Mouse (Mus musculus): ENCODE data around the gene Cacnb4. TPM values are rescaled to one million over a fixed set of nuclear protein-coding genes. Genes with fewer than 3 reads are reported as not detected.

Cacnb4 gene
- total and polyA plus RNA-seq, 2 experiments from 2014 or later: 12.5 to 13.3 TPM

GRCm38 (mm10) chr2:52632880-52633279, 43.8 kb downstream of the Cacnb4 start:
- Histone ChIP-seq H3K27me3 (ENCODE audit: insufficient read depth, low read length) (no peaks in the 10 kb centered on the region; the same call in 1 of the 2 replicates), H3K36me3 (ENCODE audit: insufficient read depth, low read length) (no peaks in the 10 kb centered on the region), H3K4me1 (ENCODE audit: insufficient read depth, low read length) (no peaks in the 10 kb centered on the region), H3K9ac (replicated peaks; ENCODE audit: low read length, poor library complexity, severe bottlenecking) (no peak overlapping the region), H3K4me2 (ENCODE audit: low read depth, low read length, poor library complexity, severe bottlenecking) (no peak overlapping the region), H3K9me3 (ENCODE audit: low read length) (no peaks in the 10 kb centered on the region), H3K27ac (ENCODE audit: low read depth, low read length) (no peak overlapping the region), H3K4me3 (ENCODE audit: low read depth, low read length) (no peak overlapping the region)
- ATAC-seq (ENCODE audit: low FRiP score) (0 out of 2 replicates have a peak, but pooled peaks have one; percentile 41), DNase-seq (ENCODE audit: low spot score) (peak; percentile 69)
- 12% methylated on average over 7 of the region's 7 CpGs for WGBS
- TF ChIP-seq CTCF (IDR thresholded peaks at IDR 0.05): peak; percentile 76

- 79% methylated on average over 4 of the region's 4 CpGs for WGBS
- H3K4me1 ChIP-seq (ENCODE audit: insufficient read depth, low read length): no peaks in the 10 kb centered on the region; the same call in 1 of the 2 replicates
- no peak overlapping the region for H3K4me3 ChIP-seq (ENCODE audit: low read depth, low read length)
- DNase-seq (ENCODE audit: low spot score): no peak
- no peak overlapping the region for H3K9ac ChIP-seq (replicated peaks; ENCODE audit: low read length, poor library complexity, severe bottlenecking)
- H3K27me3 ChIP-seq (ENCODE audit: insufficient read depth, low read length): no peaks in the 10 kb centered on the region
- no peak for ATAC-seq (ENCODE audit: low FRiP score)
- H3K4me2 ChIP-seq (ENCODE audit: low read depth, low read length, poor library complexity, severe bottlenecking): no peak overlapping the region
- TF ChIP-seq CTCF (IDR thresholded peaks at IDR 0.05): no peak
- H3K36me3 ChIP-seq (ENCODE audit: insufficient read depth, low read length): no peaks in the 10 kb centered on the region
- no peaks in the 10 kb centered on the region for H3K9me3 ChIP-seq (ENCODE audit: low read length)
- no peak overlapping the region for H3K27ac ChIP-seq (ENCODE audit: low read depth, low read length)
These were observed 48.4 kb downstream of the Cacnb4 start for GRCm38 (mm10) chr2:52628186-52628585.

GRCm38 (mm10) chr2:52626266-52626665, 50.4 kb downstream of the Cacnb4 start:
- Histone ChIP-seq H3K4me2 (ENCODE audit: low read depth, low read length, poor library complexity, severe bottlenecking) (no peak overlapping the region), H3K27ac (ENCODE audit: low read depth, low read length) (no peak overlapping the region), H3K4me3 (ENCODE audit: low read depth, low read length) (no peak overlapping the region), H3K9ac (replicated peaks; ENCODE audit: low read length, poor library complexity, severe bottlenecking) (no peak overlapping the region), H3K4me1 (ENCODE audit: insufficient read depth, low read length) (no peaks in the 10 kb centered on the region; the same call in 1 of the 2 replicates), H3K27me3 (ENCODE audit: insufficient read depth, low read length) (no peaks in the 10 kb centered on the region), H3K9me3 (ENCODE audit: low read length) (no peaks in the 10 kb centered on the region), H3K36me3 (ENCODE audit: insufficient read depth, low read length) (no peaks in the 10 kb centered on the region)
- ATAC-seq (ENCODE audit: low FRiP score) (no peak), DNase-seq (ENCODE audit: low spot score) (no peak)
- no peak for TF ChIP-seq CTCF (IDR thresholded peaks at IDR 0.05)
- 90% methylated on average over 3 of the region's 3 CpGs for WGBS

GRCm38 (mm10) chr2:52625731-52626130, 50.9 kb downstream of the Cacnb4 start:
- WGBS: 84% methylated on average over 6 of the region's 6 CpGs
- no peak overlapping the region for H3K9ac ChIP-seq (replicated peaks; ENCODE audit: low read length, poor library complexity, severe bottlenecking)
- H3K4me2 ChIP-seq (ENCODE audit: low read depth, low read length, poor library complexity, severe bottlenecking): no peak overlapping the region
- no peak overlapping the region for H3K4me3 ChIP-seq (ENCODE audit: low read depth, low read length)
- no peaks in the 10 kb centered on the region for H3K27me3 ChIP-seq (ENCODE audit: insufficient read depth, low read length)
- no peaks in the 10 kb centered on the region for H3K36me3 ChIP-seq (ENCODE audit: insufficient read depth, low read length)
- DNase-seq (ENCODE audit: low spot score): no peak
- no peak for TF ChIP-seq CTCF (IDR thresholded peaks at IDR 0.05)
- H3K4me1 ChIP-seq (ENCODE audit: insufficient read depth, low read length): no peaks in the 10 kb centered on the region; the same call in 1 of the 2 replicates
- ATAC-seq (ENCODE audit: low FRiP score): no peak
- no peak overlapping the region for H3K27ac ChIP-seq (ENCODE audit: low read depth, low read length)
- H3K9me3 ChIP-seq (ENCODE audit: low read length): no peaks in the 10 kb centered on the region

- Histone ChIP-seq H3K9ac (replicated peaks; ENCODE audit: low read length, poor library complexity, severe bottlenecking) (no peak overlapping the region), H3K36me3 (ENCODE audit: insufficient read depth, low read length) (no peaks in the 10 kb centered on the region), H3K9me3 (ENCODE audit: low read length) (no peaks in the 10 kb centered on the region), H3K27ac (ENCODE audit: low read depth, low read length) (peak overlapping the region; percentile 2; the same call in 1 of the 2 replicates), H3K4me1 (ENCODE audit: insufficient read depth, low read length) (no peaks in the 10 kb centered on the region; the same call in 1 of the 2 replicates), H3K27me3 (ENCODE audit: insufficient read depth, low read length) (no peaks in the 10 kb centered on the region), H3K4me3 (ENCODE audit: low read depth, low read length) (no peak overlapping the region), H3K4me2 (ENCODE audit: low read depth, low read length, poor library complexity, severe bottlenecking) (no peak overlapping the region)
- ATAC-seq (ENCODE audit: low FRiP score) (peak; percentile 63), DNase-seq (ENCODE audit: low spot score) (peak; percentile 43)
- TF ChIP-seq CTCF (IDR thresholded peaks at IDR 0.05): no peak
- 33% methylated on average over 7 of the region's 7 CpGs for WGBS
These were observed 52.7 kb downstream of the Cacnb4 start for GRCm38 (mm10) chr2:52623921-52624404.

GRCm38 (mm10) chr2:52623461-52623860, 53.2 kb downstream of the Cacnb4 start:
- ATAC-seq (ENCODE audit: low FRiP score): no peak
- H3K27ac ChIP-seq (ENCODE audit: low read depth, low read length): 0 out of 2 replicates have a peak overlapping the region, but pooled peaks have one; percentile 2

More at GRCm38 (mm10) chr2:52623461-52623860, 53.2 kb downstream of the Cacnb4 start:
- DNase-seq (ENCODE audit: low spot score): no peak
- Histone ChIP-seq H3K9ac (replicated peaks; ENCODE audit: low read length, poor library complexity, severe bottlenecking) (no peak overlapping the region), H3K9me3 (ENCODE audit: low read length) (no peaks in the 10 kb centered on the region), H3K4me2 (ENCODE audit: low read depth, low read length, poor library complexity, severe bottlenecking) (no peak overlapping the region), H3K27me3 (ENCODE audit: insufficient read depth, low read length) (no peaks in the 10 kb centered on the region), H3K4me1 (ENCODE audit: insufficient read depth, low read length) (no peaks in the 10 kb centered on the region; the same call in 1 of the 2 replicates), H3K4me3 (ENCODE audit: low read depth, low read length) (no peak overlapping the region), H3K36me3 (ENCODE audit: insufficient read depth, low read length) (no peaks in the 10 kb centered on the region)
- no peak for TF ChIP-seq CTCF (IDR thresholded peaks at IDR 0.05)
- 53% methylated on average over 4 of the region's 4 CpGs for WGBS
